In genomic region chr13:12864263-12864662, GRCm38 (mm10) we compare ENCODE assay signal across 9 mouse cellular contexts.
DNase-seq lines count a peak whose midpoint lies in the region; ATAC-seq and TF ChIP-seq lines count a peak whose summit lies in the region.
"Had no signal": no experiment of that assay in that cellular context is flagged by ENCODE, and none has a peak within 500 bp of the region (broad histone marks: within the 10 kb centered on the region; RNA-seq: fewer than 3 reads in every experiment).

No protein-coding gene starts in this region.

- H3K4me1 ChIP-seq in heart, embryonic 10.5 days = no peaks in the 10 kb centered on the region
- no peaks in the 10 kb centered on the region for H3K4me1 ChIP-seq in forebrain, embryonic 16.5 days (replicated peaks; ENCODE audit: control insufficient read depth, insufficient read depth, low read length)
- H3K4me1 ChIP-seq in liver, embryonic 14.5 days (replicated peaks; ENCODE audit: control insufficient read depth in 2 of 2, insufficient read depth in 2 of 2, low read length in 1 of 2) = no peaks in the 10 kb centered on the region

- peaks cover 39% of the 10 kb centered on the region for H3K9me3 ChIP-seq in heart, embryonic 10.5 days
- peaks cover 14% of the 10 kb centered on the region for H3K9me3 ChIP-seq in forebrain, embryonic 16.5 days (ENCODE audit: control insufficient read depth, low read length)
- H3K9me3 ChIP-seq in liver, embryonic 14.5 days (ENCODE audit: control insufficient read depth, low read length) = peaks cover 3% of the 10 kb centered on the region

- H3K4me2 ChIP-seq in forebrain, embryonic 16.5 days (ENCODE audit: low read length) = no peak overlapping the region
- no peak overlapping the region for H3K4me2 ChIP-seq in liver, embryonic 14.5 days (ENCODE audit: low read depth)

- intact Hi-C loops in heart, postnatal 14 days (cut with DNase I) = no loop called here

- no peak overlapping the region for H3K9ac ChIP-seq in forebrain, embryonic 16.5 days (replicated peaks; ENCODE audit: low read depth, low read length)
- H3K9ac ChIP-seq in liver, embryonic 14.5 days (replicated peaks) = no peak overlapping the region

- no peaks in the 10 kb centered on the region for H3K36me3 ChIP-seq in heart, embryonic 10.5 days
- no peaks in the 10 kb centered on the region for H3K36me3 ChIP-seq in forebrain, embryonic 16.5 days (ENCODE audit: control insufficient read depth, insufficient read depth)
- no peaks in the 10 kb centered on the region for H3K36me3 ChIP-seq in liver, embryonic 14.5 days (replicated peaks; ENCODE audit: control insufficient read depth, insufficient read depth, low read depth)

- H3K27ac ChIP-seq in heart, embryonic 10.5 days = no peak overlapping the region
- H3K27ac ChIP-seq in forebrain, embryonic 16.5 days (ENCODE audit: low read length) = no peak overlapping the region
- no peak overlapping the region for H3K27ac ChIP-seq in liver, embryonic 14.5 days

- no peak for TF ChIP-seq EP300 in liver, embryonic 14.5 days (IDR thresholded peaks at IDR 0.05; ENCODE audit: low read depth)

- no peak overlapping the region for H3K4me3 ChIP-seq in heart, embryonic 10.5 days
- H3K4me3 ChIP-seq in forebrain, embryonic 16.5 days (replicated peaks; ENCODE audit: low read length) = no peak overlapping the region
- no peak overlapping the region for H3K4me3 ChIP-seq in liver, embryonic 14.5 days (ENCODE audit: insufficient read depth in 1 of 2, low read depth in 2 of 2, low read length in 2 of 2)

- peak; percentile 23; the same call in 1 of the 2 replicates for ATAC-seq in forebrain, embryonic 16.5 days
- ATAC-seq in liver, embryonic 14.5 days (ENCODE audit: insufficient read depth) = peak; percentile 43; the same call in 1 of the 2 replicates

- peak; percentile 74 for DNase-seq in heart, embryonic 10.5 days (ENCODE audit: low spot score)
- no peak for DNase-seq in heart, postnatal 14 days
- peak; percentile 58 for DNase-seq in 3T3-L1 (ENCODE audit: low read depth, low spot score)
- DNase-seq in liver, embryonic 14.5 days (ENCODE audit: low read depth in 3 of 3, low spot score in 3 of 3) = no peak
- DNase-seq in urinary bladder, adult 18-20 months (ENCODE audit: low spot score in 2 of 2) = no peak
- DNase-seq in Muller cell, postnatal 12 days (ENCODE audit: inconsistent ontology term) = no peak
- DNase-seq in kidney, postnatal 14 days = no peak
- DNase-seq: cerebellum, adult 8-10 months had no signal

- TF ChIP-seq CTCF in liver, embryonic 14.5 days (IDR thresholded peaks at IDR 0.05; ENCODE audit: low read depth) = no peak

- H3K27me3 ChIP-seq in heart, embryonic 10.5 days (ENCODE audit: insufficient read depth, poor library complexity, severe bottlenecking) = no peaks in the 10 kb centered on the region
- H3K27me3 ChIP-seq in forebrain, embryonic 16.5 days (replicated peaks; ENCODE audit: control insufficient read depth, insufficient read depth, low read length) = no peaks in the 10 kb centered on the region
- H3K27me3 ChIP-seq in liver, embryonic 14.5 days (ENCODE audit: control insufficient read depth, insufficient read depth, low read length) = no peaks in the 10 kb centered on the region

Comparison
In these comparisons a context has a peak if more than half of its experiments do, and no peak if none do; other contexts are left out.
1. DNase-seq: peak in heart, embryonic 10.5 days (single experiment) and 3T3-L1 (single experiment); none in heart, postnatal 14 days (0 of 2), liver, embryonic 14.5 days (0 of 3), urinary bladder, adult 18-20 months (0 of 2), Muller cell, postnatal 12 days (single experiment) and kidney, postnatal 14 days (single experiment).